Mouse (Mus musculus) gastrocnemius, postnatal 36 days (tissue): ENCODE results near the gene Ccdc33. TPM values are rescaled to one million over a fixed set of nuclear protein-coding genes. Genes with fewer than 3 reads are reported as not detected.

Experiments used
- DNase-seq, 2 experiments: peaks; one replicate each; pipeline ENCODE4 v3.0.0; 2022
- intact Hi-C: fragments of 180-260 bp; cut with DNase I; formaldehyde crosslinking; loops from one replicate; pipeline ENCODE4 v1.15.1; 2025
- total RNA-seq, 2 experiments: library from RNA; stranded (reverse); gene quantifications; 2 replicates each; pipeline ENCODE4 v1.2.3; 2021

Ccdc33 gene
- total RNA-seq, 2 experiments from 2014 or later: not detected

- DNase-seq: no peak
- intact Hi-C loops: no loop called here
Measured at GRCm38 (mm10) chr9:58131735-58132134, 13.1 kb upstream of the Ccdc33 start.

GRCm38 (mm10) chr9:58130909-58131308 is 12.3 kb upstream of the Ccdc33 start:
- DNase-seq: no peak
- intact Hi-C loops: no loop called here

GRCm38 (mm10) chr9:58129508-58129907 is 10.9 kb upstream of the Ccdc33 start:
- DNase-seq: no peak
- intact Hi-C loops: no loop called here

GRCm38 (mm10) chr9:58128926-58129413 is 10.3 kb upstream of the Ccdc33 start:
- intact Hi-C loops: no loop called here
- DNase-seq: no peak

- DNase-seq: no peak
- intact Hi-C loops: no loop called here
Measured at GRCm38 (mm10) chr9:58125811-58126210, 7.2 kb upstream of the Ccdc33 start.

GRCm38 (mm10) chr9:58125085-58125484 is 6.5 kb upstream of the Ccdc33 start:
- intact Hi-C loops: no loop called here
- DNase-seq: no peak

GRCm38 (mm10) chr9:58116024-58116651 is 2.5 kb downstream of the Ccdc33 start:
- DNase-seq: no peak
- intact Hi-C loops: no loop called here

- intact Hi-C loops: no loop called here
Measured at GRCm38 (mm10) chr9:58115297-58115925, 3.2 kb downstream of the Ccdc33 start.

GRCm38 (mm10) chr9:58114019-58114418 is 4.6 kb downstream of the Ccdc33 start:
- intact Hi-C loops: no loop called here

More at GRCm38 (mm10) chr9:58115297-58115925, 3.2 kb downstream of the Ccdc33 start:
- no peak for DNase-seq

GRCm38 (mm10) chr9:58113279-58113884 is 5.2 kb downstream of the Ccdc33 start:
- no peak for DNase-seq
- intact Hi-C loops: no loop called here

More at GRCm38 (mm10) chr9:58114019-58114418, 4.6 kb downstream of the Ccdc33 start:
- DNase-seq: no peak

GRCm38 (mm10) chr9:58112866-58113278 is 5.8 kb downstream of the Ccdc33 start:
- intact Hi-C loops: no loop called here
- DNase-seq: no peak

GRCm38 (mm10) chr9:58112321-58112751 is 6.3 kb downstream of the Ccdc33 start:
- intact Hi-C loops: no loop called here
- no peak for DNase-seq

GRCm38 (mm10) chr9:58111431-58111830 is 7.2 kb downstream of the Ccdc33 start:
- no peak for DNase-seq
- intact Hi-C loops: no loop called here

GRCm38 (mm10) chr9:58110787-58111186 is 7.8 kb downstream of the Ccdc33 start:
- intact Hi-C loops: no loop called here

GRCm38 (mm10) chr9:58107494-58107893 is 11.1 kb downstream of the Ccdc33 start:
- intact Hi-C loops: no loop called here
- no peak for DNase-seq

More at GRCm38 (mm10) chr9:58110787-58111186, 7.8 kb downstream of the Ccdc33 start:
- DNase-seq: no peak

- no peak for DNase-seq
- intact Hi-C loops: no loop called here
Measured at GRCm38 (mm10) chr9:58105595-58106169, 12.9 kb downstream of the Ccdc33 start.

GRCm38 (mm10) chr9:58103647-58104046 is 15.0 kb downstream of the Ccdc33 start:
- intact Hi-C loops: no loop called here

GRCm38 (mm10) chr9:58102013-58102412 is 16.6 kb downstream of the Ccdc33 start:
- intact Hi-C loops: no loop called here
- DNase-seq: no peak

More at GRCm38 (mm10) chr9:58103647-58104046, 15.0 kb downstream of the Ccdc33 start:
- DNase-seq: no peak

- intact Hi-C loops: no loop called here
- DNase-seq: no peak
Measured at GRCm38 (mm10) chr9:58099836-58100565, 18.6 kb downstream of the Ccdc33 start.

- DNase-seq: no peak
- intact Hi-C loops: no loop called here
Measured at GRCm38 (mm10) chr9:58096629-58097301, 21.9 kb downstream of the Ccdc33 start.
